Mouse (Mus musculus): ENCODE measurements around the gene Tdrd7. TPM values are rescaled to one million over a fixed set of nuclear protein-coding genes. Genes with fewer than 3 reads are reported as not detected.

Tdrd7 gene
- polyA plus RNA-seq (2017; shearing (Covaris generic)) = 16.9 TPM

GRCm38 (mm10) chr4:45964771-45965439, at the start of gene Tdrd7:
Tdrd7 (plus strand) TSS chr4:45965334.

GRCm38 (mm10) chr4:46038892-46039751, 74.0 kb downstream of the Tdrd7 start, which contains the start of gene Tmod1:
Tmod1 (plus strand) TSS chr4:46038935.

Other genes starting within 250 kb of the Tdrd7 start
- gene Aldh1b1, start 166.3 kb upstream of the Tdrd7 start, polyA plus RNA-seq (2017; shearing (Covaris generic)) = 6.7 TPM
- gene Igfbpl1, start 138.4 kb upstream of the Tdrd7 start, polyA plus RNA-seq (2017; shearing (Covaris generic)) = not detected
- gene Stra6l, start 116.7 kb upstream of the Tdrd7 start, polyA plus RNA-seq (2017; shearing (Covaris generic)) = not detected
- gene Ccdc180, start 75.0 kb upstream of the Tdrd7 start, polyA plus RNA-seq (2017; shearing (Covaris generic)) = not detected
- 1.3 TPM for gene Tmod1, start 73.6 kb downstream of the Tdrd7 start, polyA plus RNA-seq (2017; shearing (Covaris generic))
- 63.0 TPM for gene Ncbp1, start 173.3 kb downstream of the Tdrd7 start, polyA plus RNA-seq (2017; shearing (Covaris generic))
- 53.8 TPM for gene Tstd2, start 173.4 kb downstream of the Tdrd7 start, polyA plus RNA-seq (2017; shearing (Covaris generic))
- 9.0 TPM for gene Xpa, start 231.0 kb downstream of the Tdrd7 start, polyA plus RNA-seq (2017; shearing (Covaris generic))